Mouse (Mus musculus): ENCODE measurements around the gene Hoxa3.

Hoxa3 gene

DNA sequence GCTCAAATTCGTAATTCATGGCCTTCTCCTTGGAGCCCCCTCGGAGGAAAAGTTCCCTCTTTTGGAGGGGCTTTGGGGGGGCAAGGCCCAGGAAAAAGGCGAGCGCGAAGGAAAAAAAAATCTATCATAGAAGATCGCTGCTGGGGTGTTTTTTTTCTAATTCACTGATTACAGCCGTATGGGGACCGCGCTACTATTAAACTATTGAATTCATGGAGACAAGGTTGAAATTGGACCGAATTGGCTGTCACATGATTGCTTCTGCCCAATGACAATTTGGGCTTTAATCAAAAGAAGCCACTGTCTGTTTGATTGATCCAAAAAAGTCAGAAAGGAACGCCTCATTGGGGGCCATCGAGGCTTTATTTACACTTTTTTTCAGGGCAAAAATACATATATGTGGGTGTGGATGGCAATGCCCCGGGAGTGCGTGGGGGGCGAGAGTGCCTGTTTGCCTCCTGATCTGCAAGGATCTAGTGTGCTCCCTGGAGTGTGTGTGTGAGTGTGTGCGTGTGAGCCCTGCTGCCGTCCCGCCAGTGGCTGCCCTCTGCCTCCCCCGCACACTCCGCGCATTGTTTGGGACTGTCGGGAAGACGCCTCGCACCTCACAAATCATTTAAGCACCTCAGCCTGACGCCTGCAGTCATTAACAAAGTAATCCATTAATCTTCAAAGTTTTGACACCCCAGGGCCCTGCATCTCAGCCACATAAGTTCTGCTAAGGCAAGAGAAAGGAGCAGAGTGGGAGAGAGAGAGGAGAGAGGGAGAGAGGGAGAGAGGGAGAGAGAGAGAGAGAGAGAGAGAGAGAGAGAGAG, 48.3 kb downstream of the Hoxa3 start, which contains the start of gene Hoxa2:
Gene Hoxa2 (minus strand): TSS at position 206 of the 815 bp plus-strand sequence.
- DNase-seq: no peak

GRCm38 (mm10) chr6:52164051-52164625, 49.0 kb downstream of the Hoxa3 start:
- no peak for DNase-seq

GRCm38 (mm10) chr6:52163366-52164031, 49.6 kb downstream of the Hoxa3 start:
- no peak for DNase-seq

DNA sequence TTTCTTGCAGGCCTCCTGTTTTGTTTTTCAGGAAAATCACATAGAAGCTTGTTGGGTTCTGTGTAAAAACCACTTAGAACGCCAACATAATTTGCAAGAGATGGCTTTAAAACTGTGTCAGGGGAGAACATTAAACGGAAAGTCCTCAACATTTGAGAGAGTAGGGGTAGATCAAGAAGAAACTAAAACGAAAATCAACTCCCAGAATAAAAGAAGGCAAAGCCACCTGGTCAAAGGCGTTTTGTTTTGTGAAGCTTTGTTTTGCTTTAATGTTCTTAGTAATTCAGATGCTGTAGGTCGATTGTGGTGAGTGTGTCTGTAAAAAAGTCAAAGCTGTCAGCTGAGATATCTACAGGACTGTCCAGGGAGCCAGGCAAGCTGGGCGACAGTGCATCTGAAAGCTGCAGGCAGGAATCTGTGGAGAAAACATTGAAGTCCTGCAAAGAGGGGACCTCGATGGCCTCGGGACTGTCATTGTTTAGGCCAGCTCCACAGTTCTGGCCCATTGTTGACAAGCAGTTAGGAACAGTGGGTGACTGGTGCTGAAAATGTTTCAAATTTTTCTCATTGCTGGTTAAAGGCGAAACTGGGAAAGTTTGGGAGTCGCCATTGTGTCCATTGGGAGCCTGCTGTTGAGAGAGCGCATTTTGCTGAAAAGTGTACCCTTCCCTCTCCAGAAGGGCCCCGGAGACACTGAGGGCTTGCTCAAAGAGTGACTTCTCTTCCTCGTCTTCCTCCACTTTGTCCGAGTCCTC, 50.3 kb downstream of the Hoxa3 start:
- DNase-seq: no peak

GRCm38 (mm10) chr6:52162093-52162380, 51.1 kb downstream of the Hoxa3 start:
- no peak for DNase-seq

DNA sequence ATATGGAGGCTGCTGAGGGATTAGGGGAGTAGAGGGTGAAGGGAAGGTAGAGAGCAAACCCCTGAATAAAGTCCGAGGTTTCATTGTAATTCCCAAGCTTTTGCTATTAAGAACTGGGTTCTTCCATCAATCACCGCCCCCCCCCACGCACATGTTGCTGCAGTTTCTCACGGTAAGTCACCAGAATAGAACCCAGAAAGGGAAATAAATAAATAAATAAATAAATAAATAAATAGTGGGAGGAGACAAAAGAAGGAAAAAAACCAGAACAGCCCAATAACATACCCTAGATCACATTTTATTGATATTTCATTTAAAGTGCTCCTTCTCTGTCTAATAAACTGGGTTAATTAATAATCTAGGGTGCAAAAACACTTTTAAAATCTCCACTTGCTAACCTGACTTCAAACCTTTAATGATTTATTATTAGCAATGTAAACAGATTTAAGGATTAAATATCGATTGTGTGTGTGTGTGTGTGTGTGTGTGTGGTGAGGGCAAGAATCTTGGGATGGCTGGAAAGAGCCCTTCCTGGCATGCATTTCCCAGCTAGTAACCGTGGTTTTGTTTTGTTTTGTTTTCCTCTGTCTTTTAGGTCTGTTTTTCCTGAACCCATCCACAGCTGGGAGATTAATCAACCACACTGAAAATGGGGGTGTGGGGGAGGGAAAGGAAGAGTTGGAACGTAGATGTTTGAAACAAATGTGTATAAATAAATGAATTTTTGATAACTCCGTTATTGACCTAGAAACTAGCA, 51.6 kb downstream of the Hoxa3 start:
- no peak for DNase-seq

DNA sequence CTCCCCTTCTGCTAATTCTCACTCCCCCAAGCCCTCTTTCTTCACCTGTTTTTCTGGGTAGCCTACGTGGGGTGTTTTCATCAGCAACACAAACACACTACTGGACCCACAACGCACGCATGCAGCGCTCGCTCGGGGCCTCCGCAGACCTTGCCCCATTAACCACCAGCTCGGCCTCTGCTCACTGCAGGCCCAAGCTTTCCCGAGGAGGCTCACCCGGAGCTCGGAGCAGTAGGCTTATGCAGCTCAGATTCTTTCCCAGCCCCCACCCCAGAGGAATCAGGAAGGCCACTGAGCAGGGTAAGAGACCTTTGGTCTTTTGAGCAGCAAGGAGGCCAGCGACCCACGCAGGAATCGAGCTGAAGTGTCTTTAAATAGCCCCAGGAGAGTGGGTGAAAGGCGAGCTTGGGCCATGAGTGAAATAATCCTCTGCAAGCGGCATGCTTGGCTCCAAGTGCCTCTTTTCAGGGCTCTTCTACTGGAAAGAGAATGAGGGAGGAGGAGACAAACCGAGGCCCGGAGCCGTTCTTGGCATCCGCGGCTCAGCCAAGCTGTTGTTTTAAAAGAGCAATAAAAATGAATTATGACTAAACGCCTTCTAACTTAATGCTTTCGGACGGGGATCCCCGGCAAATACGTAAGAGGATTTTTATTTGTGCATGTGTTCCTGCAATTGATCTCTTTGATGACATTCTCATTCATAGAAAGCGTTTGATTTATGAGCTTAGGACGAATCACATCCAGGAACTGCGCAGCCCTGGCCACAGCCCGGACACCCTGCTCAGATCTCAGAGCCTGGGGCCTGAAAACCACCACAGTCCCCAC, 52.4 kb downstream of the Hoxa3 start:
- no peak for DNase-seq

DNA sequence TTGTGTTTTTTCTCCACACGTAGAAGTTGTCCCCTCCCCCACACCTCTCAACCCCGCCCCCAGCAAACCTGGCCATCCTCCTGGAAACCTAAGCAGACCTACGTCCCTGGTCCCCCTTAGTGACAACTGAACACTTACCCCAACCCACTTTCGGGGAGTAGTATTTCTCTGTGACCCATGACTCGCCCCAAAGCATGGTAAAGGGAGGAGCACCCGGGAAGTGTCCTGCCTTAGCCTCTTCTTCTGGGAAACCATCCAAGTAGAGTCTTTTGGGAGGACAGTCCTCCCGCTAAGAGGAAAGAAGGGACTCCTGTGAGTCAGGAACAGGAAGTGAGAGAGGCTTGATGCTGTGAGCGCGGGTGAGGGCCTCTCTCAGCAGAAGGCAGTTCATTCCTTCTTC, 53.2 kb downstream of the Hoxa3 start:
- no peak for DNase-seq

DNA sequence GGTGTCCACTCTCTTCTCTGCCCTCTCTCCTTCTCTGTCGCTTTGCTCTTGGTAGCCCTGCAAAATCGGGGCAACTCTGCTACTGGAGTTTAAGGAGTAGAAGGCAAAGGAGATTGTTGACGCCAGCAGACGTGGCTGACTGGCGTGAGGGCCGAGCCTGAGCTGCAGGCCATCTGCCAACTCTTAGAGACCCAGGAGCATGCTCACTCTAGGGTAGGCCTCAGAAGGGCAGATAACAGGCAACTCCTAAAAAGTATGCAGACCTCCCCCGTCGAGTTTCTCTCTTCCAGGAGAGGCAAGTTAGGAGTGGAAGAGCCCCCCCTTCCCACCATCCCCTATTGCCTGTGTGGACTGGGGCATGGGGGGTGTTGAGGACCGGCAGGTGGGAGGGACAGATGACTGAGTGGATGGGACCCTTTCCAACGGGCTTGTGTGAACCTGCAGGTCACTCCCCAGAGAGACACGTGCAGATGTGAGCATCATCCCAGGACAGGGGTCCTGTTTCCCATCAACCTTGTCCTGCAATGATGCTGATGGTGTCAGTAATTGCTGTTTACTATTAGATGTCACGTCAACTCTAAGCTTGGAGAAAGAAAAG, 53.9 kb downstream of the Hoxa3 start:
- DNase-seq: no peak

DNA sequence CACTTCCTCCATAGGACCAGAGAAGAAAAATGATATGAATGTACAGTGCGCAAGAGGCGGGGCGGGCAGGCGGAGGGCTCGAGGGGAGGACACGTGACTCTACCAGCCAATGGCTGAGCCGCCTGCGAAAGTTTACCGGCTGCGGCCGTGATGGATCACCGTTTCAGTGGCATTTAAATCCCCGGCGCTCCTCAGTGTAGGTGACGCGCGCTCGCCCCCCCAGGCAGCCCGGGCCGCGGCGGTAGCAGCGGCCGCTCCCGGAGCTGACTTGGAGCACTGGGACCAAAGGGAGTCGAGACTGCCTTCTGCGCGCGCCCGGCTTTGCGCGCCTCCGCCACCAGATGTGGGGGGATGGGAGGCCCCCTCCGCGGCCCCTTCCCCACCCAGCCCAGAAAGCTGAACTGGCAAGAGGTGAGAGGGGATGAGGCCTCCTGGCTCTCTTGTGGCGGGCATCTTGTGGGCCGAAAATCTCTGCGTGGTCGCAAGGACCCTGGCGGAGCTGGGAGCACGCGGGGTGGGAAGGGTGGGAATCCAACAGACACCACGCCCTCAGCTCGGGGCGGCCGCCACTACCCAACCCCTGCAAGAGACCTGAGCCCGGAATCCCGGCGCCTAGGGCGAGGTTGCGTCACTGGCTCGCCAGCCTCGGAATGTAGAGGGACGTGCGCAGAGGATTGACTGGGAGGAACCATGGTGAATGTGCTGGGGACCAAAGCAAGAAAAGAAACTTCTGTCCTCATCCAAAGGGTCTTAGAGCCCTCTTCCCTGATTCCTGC, 54.7 kb downstream of the Hoxa3 start, which contains the start of gene Hoxa1:
Gene Hoxa1 (minus strand): TSS at position 42 of the 776 bp plus-strand sequence.
- DNase-seq: no peak

DNA sequence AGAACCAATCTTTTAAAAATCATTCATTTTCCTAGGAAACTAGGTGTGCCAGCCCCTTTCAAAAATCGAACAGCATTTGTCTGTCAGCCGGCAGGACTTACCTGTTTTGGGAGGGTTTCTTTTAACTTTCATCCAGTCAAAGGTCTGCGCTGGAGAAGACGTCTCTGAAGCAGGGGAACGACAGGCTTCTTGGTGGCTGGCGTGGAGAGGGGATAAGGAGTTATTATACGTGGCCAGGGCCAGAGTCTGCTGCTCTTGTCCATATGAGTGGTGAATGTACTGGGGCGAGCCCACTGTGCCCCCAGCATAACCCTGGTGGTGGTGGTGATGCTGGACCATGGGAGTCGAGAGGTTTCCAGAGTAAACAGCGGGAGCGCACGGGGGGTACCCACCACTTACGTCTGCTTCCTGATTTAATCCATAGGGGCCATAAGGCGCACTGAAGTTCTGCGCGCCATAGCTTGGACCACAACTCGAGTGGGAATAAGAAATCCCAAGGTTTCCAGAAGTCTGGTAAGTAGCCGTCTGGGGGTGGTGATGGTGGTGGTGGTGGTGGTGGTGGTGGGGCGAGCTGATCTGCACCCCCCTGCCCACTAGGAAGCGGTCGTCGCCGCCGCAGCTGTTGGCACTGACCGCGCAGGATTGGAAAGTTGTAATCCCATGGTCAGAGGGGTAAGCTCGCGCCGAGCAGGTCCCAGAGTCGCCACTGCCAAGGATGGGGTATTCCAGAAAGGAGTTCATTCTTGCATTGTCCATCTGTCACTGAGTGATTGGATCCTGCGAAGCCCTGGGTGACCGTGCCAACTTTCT, 55.5 kb downstream of the Hoxa3 start:
- DNase-seq: no peak

- no peak for DNase-seq
Observed at GRCm38 (mm10) chr6:52156551-52157200, 56.5 kb downstream of the Hoxa3 start.

- DNase-seq: no peak
Observed at GRCm38 (mm10) chr6:52155471-52155870, 57.7 kb downstream of the Hoxa3 start.

- no peak for DNase-seq
Observed at GRCm38 (mm10) chr6:52154044-52154443, 59.1 kb downstream of the Hoxa3 start.

- DNase-seq: no peak
Observed at GRCm38 (mm10) chr6:52153270-52153669, 59.9 kb downstream of the Hoxa3 start.

DNA sequence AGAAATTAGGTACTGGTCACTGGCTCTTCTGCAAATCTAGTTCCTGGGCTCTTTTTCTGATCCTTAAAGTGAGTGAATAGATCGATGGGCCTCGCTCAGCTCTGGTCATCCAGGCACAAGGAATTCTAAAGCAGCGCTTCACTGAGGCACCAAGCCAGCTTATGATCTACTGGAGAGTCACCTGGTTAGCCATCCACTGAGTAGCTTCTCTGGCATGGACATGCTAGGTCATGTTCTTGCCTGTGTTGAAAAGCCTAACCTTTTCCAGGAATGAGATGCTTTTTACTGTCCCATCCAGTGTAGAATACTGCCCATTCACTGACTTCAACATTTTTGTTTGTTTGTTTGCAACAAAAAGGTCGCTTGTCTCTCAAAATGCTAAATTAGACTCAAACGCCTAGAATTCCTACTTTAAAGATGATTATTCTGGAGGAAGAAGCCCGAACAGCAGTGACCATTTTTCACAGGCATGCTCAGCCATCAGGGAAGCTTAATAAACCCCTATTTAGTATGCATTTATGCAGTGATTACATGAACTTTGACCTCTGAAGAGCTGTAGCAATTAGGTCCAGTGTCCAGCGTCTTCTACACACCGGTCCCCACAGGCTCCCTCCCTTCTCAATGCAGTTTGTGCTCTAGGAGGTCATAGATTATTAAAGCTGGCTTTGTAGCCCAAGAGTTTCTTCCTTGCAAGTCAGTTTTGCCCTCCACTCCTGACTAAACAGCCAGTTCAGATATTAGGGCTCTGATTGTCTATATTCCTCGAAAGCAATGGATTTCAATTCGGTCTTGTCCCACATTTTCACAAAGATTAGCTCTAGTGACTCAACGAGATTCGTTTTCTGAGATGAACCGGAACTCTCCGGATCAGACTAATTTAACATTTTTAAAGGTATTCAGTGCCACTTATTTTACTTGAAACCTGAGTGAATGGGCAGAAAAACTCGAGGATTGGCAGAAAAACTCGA, 60.6 kb downstream of the Hoxa3 start:
- DNase-seq: no peak

DNA sequence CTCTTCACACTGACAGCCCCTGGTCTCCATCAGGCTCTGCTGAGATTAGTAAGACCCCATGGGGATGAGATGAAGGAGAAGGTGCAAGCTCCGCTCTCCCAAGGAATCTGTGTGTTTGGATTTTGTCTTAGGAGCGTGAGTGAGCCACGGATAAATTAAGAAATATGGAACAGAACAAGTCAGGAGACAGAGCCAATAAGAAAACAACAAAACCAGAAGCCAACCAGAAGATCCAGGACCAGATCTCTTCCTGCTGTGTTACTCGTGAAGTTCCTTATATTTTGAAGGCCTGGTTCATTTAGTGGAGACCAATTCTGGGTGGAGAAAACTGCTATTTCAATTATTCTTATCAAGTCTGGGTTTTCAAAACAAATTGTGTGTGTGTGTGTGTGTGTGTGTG, 61.6 kb downstream of the Hoxa3 start:
- DNase-seq: no peak
